Mouse (Mus musculus): Measurements from ENCODE around the gene Dolk.

The Dolk gene

DNA sequence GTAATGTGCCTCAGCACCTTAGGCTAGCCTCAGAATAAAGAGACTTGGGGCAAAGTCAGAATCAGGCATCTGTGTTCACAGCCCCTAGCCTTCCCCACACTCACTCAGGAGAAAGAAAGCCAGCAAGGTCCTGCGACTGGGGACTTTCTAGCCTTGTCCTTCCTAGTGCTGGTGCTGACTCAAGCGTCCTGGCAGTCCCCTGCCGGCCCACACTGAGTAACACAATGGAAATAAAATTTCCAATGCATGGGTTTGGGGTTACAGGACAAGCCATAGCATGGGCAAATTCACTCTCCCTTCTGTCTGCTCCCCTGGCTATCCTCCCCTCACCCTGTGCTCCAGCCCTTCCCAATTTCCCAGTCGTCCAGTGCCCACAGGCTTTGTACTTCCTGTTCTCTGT is 17.8 kb downstream of the Dolk start:
- no peak for DNase-seq (ENCODE audit: low read depth, low spot score)

DNA sequence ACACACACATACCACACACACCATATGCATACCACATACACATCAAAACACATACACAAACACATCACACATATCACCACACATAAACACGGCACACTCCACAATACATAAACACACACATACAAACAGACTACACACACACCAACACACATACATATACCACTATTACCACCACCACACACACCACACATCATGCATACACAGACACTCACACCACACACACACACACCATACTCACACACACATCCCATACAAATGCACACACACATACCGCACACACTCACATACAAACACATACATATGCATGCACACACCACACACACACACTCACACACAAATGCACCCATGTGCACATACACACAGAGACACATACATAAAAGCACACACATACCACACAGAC is 18.7 kb downstream of the Dolk start:
- DNase-seq (ENCODE audit: low read depth, low spot score), result no peak

DNA sequence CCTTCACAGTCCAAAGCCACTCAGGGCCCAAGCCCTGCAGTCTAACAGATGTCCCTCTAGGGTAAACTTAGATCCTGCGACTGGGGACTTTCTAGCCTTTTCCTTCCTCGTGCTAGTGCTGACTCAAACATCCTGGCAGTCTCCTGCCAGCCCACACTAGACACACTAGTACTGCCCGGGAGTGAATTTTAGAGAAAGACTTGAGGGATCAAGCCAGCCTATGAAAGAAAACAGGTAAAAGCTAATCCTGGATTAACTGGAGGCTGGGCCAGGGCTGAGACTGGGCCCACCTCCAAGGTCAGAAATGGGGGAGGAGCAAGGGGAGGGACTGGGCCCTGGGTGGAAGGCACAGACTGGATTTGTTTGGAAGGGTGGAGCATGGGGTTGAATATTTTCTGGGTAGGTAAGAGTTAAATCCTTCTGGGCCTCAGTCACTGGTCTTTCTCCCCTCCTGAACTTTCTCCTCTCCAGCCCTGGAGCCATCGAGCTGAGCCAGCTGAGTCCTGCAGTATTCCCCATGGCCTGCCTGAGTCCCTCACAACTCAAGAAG is 19.7 kb downstream of the Dolk start:
- peak; percentile 74 for DNase-seq (ENCODE audit: low read depth, low spot score)

DNA sequence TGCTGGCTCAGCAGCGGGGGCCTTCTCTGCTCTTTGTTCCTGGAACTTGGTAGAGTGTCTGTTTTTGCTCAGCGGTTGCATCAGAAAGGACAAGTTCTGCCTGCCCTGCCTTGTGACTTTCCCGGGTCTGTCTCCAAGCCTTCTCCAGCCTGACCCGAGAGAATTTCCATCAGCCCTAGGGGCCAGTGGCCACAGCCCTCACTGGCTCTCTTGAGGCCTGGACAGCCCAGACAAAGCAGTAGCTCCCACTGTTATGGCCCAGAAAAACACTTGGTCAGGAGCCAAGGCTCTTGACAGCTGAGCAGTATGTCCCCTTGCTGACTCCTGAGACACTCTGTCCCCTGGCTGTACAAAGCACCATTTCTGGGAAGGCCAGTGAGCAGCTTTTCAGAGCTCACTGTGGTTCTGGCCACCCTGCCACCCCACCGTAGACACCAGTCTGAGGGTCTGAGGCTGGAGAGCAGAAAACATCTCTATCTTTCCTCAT is 20.3 kb downstream of the Dolk start, which contains the start of gene Phyhd1:
Gene Phyhd1 (plus strand): TSS at position 437 of the 487 bp plus-strand sequence.
- DNase-seq (ENCODE audit: low read depth, low spot score), result no peak

DNA sequence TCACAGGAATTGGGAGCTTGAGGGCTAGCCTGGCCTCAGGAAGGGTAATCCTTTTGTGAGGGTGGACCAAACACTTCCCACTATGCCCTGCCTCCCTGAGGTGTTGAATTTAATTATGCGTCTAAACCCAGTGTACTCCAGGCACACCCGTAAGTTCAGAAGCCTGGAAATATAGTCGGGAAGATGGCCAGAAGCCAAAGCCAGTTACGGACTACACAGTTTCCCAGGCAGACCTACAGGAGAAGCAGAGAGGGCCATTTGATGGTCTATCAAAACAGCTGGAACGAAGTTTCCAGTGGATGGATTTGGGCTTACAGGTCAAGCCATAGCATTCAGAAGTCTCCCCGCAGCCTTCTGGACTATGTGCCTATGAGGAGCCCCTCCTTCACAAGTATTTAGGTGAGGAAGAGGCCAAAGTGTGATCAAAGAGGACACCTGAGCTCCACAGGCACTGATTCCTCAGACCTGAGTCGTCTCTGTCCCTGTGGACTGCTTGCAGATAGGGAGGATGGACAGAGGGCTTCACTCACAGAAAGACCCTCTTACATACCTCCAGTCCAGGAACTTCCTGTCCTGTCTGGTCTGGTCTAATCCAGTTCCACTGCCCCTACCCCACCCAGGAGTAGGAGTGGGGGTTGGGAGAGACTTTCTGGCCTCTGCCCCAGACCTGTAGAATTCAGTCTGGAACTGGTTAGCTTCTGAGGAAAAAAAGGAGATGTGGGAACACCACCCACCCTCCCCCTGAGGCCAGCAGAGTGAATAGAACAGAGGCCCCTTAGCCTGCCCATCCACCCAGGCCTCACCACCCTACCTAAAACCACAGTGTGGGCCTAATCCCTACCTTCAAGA is 21.2 kb downstream of the Dolk start:
- no peak for DNase-seq (ENCODE audit: low read depth, low spot score)

DNA sequence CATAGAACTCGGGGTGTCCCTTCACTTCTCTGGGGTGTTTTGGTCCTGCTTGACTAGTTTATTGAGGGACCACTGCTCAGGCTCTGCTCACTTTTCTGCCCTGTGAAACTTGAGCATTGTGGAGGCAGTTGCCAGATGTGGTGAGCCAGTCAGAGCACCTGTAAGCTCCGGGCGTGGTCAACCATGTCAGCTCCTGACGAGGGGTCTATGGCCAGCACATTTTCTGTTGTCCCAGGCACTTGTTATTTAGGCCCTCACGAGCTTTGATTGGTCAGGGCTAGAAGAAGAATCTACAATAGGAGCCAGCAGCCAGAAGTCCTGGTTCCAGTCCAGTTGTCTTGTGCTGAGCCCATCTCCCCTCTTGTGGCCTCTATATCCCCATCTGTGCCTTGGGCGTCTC is 22.3 kb downstream of the Dolk start:
- DNase-seq (ENCODE audit: low read depth, low spot score), result no peak

DNA sequence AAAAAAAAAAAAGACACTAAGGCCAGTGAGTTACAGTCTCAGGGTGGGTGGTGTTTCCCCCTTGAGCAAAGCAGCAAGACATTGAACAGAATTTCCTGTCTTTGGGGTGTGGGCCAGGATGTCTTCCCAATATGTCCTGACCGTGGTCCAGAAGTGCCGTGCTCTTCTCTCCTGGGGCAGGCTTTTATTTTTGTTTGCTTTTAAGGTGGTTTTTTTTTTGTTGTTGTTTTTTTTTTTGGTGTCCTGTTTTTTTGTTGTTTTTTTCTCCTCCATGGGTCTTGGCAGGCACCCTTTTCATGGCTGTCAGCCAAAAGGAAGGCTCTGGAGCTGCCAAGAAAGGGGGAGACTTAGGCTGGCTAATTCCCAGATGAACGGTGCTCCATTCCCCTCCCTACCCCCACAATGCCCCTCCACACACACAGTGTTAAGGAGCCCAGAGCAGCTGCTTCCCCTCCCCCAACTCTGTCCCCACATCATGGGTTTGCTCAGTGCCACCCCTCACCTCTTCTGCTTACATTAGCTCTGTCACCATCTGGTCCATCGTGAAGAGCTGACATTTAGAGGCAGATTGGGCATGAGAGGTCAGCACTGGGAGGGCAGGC is 23.2 kb downstream of the Dolk start:
- no peak for DNase-seq (ENCODE audit: low read depth, low spot score)

DNA sequence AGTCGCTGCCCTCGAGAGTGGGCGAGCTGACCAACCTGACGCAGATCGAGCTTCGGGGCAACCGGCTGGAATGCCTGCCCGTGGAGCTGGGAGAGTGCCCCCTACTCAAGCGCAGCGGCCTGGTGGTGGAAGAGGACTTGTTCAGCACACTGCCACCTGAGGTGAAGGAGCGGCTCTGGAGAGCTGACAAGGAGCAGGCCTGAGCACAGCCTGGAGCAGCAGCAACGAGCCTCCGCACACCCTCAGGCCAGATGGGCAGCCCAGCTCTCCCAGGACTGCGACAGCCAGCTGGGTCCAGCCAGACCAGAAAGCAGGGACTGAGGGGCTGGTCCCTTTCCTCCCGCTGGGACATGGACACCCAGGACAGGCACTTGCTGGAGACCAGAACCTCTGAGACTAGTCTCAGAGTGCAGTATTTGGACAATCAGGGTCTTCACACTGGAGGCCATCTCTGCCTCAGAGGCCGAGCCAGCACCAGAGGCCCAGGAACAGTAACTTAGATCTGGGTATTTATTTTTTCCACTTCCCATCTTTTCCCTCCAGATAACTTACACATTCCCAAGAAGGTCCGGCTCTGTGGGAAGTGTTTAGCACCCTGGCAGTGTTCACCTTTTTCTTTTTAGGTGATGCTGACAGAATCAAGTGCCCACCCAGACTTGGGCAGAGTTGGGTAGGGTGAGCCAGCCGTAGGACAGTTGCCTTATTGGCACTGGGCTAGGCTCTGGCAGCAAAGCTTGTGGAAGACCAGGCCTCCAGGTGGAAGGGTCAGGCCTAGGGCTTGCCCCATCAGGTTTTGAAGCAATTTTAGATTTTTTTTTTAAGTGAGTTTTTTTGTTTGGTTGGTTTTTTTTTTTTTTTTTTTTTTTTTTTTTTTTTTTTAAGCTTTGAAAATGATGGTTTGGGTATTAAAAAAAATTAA is 24.0 kb downstream of the Dolk start:
- DNase-seq (ENCODE audit: low read depth, low spot score), result no peak

DNA sequence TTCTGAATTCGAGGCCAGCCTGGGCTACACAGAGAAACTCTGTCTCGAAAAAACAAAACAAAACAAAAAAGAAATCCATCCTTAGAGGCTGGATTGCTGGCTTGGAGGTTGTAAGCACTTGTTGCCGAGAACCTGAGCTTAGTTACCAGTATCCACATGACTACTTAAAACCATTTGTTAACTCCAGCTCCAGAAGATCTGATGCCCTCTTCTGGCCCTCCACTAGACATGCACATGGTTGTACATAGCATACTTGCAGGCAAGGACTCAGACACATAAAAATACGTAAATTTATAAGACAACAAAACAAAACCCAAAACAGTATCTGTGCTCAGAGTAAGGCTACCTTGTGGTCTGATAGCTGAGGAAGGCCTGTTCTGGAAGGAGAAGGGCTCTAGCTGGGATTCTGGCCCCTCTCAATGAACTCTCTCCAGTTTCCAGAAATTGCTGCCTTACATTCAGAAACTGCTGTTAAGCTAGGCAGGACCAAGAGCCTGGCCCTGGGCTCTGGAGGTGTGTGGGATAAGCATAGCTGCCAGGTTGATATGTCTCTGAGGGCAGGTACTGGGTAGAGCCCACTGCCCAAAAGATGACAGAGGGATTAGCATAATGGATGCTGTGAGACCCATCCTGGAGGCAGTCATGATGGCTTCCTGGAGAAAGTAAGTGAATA is 24.9 kb downstream of the Dolk start:
- no peak for DNase-seq (ENCODE audit: low read depth, low spot score)

DNA sequence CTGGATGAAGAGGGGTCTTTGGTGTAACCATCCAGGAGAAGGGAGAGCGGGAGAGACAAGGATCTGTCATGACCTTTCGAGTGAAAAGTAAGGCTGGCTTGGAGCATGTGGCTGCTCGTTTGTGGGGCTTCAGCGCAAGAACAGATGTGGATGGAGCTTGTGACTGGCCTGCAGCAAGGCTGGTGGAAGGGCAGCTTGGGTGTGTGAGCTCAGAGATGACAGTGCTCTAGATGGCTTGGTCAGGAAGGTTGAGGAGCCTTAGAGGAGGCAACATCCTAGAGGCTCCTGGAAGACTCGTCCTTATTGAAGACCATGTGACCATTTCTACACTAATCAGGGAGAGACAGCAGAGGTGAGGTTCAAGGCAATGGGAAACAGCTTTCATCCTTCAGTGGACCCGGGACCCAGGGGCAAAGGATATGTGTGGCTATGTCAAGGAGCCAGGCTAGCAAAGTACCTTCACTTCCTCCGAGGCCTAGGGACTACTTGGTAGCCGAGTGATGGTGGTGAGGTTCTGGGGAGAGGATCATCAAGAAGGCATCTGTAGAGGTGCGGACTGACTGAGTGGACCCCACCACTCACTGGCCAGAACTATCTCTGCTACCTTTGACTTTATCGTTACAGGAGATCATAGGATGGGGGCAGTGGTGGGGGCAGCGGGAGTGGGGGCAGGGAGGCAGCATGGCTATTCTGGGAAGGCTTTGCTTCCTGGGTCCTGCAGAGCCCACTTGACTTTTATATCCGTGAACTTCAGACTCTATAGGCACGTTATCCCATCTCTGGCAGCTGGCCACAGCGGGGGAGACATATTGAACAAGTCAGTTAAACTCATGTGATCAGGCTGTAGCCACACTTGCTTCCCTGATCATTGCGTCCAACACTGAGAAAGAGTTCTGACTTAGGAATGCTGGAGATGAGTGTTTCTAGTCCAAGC is 26.7 kb downstream of the Dolk start:
- DNase-seq (ENCODE audit: low read depth, low spot score), result no peak

DNA sequence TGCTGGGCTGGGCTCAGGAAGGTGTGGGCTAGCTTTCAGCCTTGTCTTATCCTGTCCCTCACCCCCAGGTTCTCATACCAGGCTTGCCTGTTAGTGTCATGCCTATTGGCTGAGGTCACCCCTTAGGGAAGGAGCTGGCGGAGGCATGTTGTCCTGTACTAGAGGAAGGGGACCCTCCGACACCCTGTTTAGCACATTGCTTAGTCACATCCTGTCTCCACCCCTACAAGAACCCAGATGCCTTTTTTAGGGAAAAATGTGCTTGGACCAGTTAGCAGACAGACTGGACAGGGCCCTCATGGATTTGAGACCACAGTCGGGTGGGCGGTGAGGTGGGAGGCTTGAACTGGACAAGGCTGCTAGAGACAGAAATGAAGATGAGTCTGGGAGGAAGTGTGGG is 27.5 kb downstream of the Dolk start:
- DNase-seq (ENCODE audit: low read depth, low spot score), result no peak

DNA sequence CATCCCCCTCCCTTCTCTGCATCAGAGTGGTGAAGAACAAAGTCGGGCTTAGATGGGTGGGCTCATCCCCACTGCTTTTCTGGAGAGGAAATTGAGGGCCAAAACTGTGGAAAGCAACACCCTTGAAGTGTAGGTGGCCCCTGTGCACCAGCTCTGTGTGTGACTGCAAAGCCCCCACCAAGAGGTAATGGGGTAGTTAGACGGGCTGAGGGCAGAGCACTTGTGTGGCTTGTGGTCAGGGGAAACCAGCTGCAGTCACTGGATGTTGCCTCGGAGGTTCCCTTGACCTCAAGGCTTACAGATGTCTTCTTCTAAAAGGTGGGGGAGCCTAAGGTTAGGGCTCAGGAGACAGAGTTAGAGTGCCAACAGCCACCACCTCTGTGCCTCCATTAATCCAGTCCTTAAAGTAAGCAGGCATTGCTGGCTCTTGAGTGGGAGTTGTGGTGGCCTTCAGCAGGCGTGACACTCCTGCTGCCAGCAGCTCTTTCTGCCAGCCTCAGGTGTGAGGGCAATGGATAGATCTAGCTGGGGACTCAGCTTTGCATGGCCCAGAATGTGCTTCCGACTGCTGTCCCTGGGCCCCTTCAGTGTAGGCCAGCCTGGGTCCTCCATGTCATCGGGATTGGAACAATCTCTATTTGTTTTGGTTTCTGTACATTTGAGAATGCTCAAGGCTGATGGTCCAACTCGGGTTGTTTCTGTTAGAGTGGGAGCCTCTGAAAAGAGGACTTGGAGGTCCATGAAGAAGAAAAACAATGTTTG is 28.3 kb downstream of the Dolk start:
- DNase-seq (ENCODE audit: low read depth, low spot score), result no peak

DNA sequence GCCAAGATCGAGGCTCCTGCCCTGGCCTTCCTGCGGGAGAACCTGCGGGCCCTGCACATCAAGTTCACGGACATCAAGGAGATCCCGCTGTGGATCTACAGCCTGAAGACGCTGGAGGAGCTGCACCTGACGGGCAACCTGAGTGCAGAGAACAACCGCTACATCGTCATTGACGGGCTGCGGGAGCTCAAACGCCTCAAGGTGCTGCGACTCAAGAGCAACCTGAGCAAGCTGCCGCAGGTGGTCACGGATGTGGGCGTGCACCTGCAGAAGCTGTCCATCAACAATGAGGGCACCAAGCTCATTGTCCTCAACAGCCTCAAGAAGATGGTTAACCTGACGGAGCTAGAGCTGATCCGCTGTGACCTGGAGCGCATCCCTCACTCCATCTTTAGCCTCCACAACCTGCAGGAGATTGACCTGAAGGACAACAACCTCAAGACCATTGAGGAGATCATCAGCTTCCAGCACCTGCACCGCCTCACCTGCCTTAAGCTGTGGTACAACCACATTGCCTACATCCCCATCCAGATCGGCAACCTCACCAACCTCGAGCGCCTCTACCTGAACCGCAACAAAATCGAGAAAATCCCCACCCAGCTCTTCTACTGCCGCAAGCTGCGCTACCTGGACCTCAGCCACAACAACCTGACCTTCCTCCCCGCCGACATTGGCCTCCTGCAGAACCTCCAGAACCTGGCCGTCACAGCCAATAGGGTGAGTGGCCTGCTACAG is 29.4 kb downstream of the Dolk start:
- DNase-seq (ENCODE audit: low read depth, low spot score), result no peak

DNA sequence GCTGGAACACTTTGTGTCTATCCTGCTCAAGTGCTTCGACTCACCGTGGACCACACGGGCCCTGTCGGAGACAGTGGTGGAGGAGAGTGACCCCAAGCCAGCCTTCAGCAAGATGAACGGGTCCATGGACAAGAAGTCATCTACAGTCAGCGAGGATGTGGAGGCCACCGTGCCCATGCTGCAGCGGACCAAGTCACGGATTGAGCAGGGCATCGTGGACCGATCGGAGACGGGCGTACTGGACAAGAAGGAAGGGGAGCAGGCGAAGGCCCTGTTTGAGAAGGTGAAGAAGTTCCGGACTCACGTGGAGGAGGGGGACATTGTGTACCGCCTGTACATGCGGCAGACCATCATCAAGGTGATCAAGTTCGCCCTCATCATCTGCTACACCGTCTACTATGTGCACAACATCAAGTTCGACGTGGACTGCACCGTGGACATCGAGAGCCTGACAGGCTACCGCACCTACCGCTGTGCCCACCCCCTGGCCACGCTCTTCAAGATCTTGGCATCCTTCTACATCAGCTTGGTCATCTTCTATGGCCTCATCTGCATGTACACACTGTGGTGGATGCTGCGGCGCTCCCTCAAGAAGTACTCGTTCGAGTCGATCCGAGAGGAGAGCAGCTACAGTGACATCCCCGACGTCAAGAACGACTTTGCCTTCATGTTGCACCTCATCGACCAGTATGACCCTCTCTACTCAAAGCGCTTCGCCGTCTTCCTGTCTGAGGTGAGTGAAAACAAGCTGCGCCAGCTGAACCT is 30.3 kb downstream of the Dolk start:
- no peak for DNase-seq (ENCODE audit: low read depth, low spot score)

DNA sequence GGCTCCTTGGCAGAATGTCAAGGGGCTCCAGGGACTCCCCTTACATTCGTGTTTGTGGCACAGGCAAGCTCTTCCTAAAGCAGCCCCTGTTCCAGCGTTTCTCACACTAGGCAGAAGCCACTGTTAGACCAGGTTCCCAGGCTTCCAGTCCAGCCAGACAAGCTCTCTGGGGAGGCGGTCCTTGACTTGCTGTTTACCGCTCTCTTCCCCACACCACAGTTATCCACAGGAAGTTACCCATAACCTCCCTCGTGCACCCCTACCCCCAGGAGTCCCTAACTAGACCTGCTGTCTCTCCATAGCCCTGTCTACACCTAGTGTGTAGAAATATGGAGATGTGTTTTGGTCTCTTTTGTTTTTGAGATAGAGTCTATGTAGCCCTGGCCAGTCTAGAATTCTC is 32.3 kb downstream of the Dolk start:
- no peak for DNase-seq (ENCODE audit: low read depth, low spot score)

DNA sequence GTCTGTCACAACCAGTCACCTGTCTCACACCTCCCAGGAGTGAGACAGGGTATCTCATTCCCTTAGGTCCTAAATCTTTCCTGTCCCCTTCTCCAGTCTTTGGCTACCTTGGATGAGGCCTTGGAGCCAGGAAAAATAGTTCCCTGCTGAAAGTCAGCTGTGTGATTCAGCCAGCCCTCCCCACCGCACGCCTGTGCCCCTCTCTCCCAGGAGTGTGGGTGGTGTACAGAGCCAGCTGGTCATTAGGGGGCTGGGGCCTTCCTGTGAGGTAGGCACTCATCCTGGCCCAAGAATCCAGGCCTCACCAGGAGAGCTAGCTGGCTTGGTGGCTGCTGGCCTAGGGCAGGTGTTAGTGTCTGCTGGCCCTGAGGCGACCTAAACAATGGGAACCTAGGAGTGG is 33.6 kb downstream of the Dolk start:
- no peak for DNase-seq (ENCODE audit: low read depth, low spot score)

DNA sequence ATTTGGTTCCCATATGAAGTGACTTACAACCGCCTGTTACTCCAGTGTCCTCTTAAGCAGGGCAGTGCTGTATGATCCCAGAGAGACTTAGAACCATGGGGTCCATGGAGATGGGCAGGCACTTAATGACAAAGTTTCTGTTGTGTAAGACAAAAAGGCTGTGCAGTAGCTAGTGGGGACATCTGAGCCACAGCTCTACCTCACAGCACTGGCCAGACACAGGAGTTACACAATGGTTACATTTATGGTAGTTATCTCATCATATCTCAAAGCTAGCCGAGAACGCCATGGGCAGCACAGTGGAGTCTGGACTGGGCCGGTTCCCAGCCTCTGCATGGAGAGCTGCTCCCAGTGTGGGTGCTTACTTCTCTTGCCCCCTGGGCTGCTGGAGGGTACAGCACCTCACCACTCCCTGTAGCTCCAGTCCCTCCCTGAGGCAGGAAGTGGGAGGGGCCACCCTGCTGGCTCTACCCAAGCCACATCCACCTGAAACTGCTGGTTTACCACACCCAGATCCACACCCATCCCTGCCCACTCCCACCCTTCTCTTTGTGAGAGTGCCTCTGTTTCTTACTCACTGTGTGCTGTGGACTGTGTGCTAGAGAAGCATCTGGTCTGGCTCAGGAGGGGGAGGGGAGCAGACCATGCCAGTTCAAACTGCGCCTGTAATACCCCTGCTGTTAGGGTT is 34.6 kb downstream of the Dolk start:
- no peak for DNase-seq (ENCODE audit: low read depth, low spot score)
